Mouse (Mus musculus) right cerebral cortex, postnatal 36 days (tissue): Measurements from ENCODE around the gene Gm21992.

Source experiments
- DNase-seq, 2 experiments: peaks; one replicate each; pipeline ENCODE4 v3.0.0; 2022; ENCODE audit warnings: low spot score in 2 of 2, mixed read lengths in 1 of 2

Gene Gm21992

GRCm38 (mm10) chr19:4811063-4811908, at the start of gene Gm21992, which contains the start of gene Rbm14:
Gm21992 (minus strand) TSS chr19:4811612.
Rbm14 (minus strand) TSS chr19:4811634.
- peak; percentile 98 to 99 for DNase-seq

- no peak for DNase-seq
These were observed 47.7 kb upstream of the Gm21992 start for GRCm38 (mm10) chr19:4859081-4859480.

- DNase-seq = no peak
These were observed 44.5 kb upstream of the Gm21992 start for GRCm38 (mm10) chr19:4855951-4856350.

- no peak for DNase-seq
These were observed 44.0 kb upstream of the Gm21992 start for GRCm38 (mm10) chr19:4855470-4855820.

- peak; percentile 88 to 89 for DNase-seq
These were observed 43.4 kb upstream of the Gm21992 start, which contains the start of gene Ctsf for GRCm38 (mm10) chr19:4854552-4855469. Ctsf (plus strand) TSS chr19:4855130.

- no peak for DNase-seq
These were observed 38.9 kb upstream of the Gm21992 start for GRCm38 (mm10) chr19:4850281-4850680.

- DNase-seq = no peak
These were observed 38.4 kb upstream of the Gm21992 start for GRCm38 (mm10) chr19:4849800-4850199.

- no peak for DNase-seq
These were observed 36.1 kb upstream of the Gm21992 start for GRCm38 (mm10) chr19:4847490-4847889.

GRCm38 (mm10) chr19:4845846-4846245, 34.4 kb upstream of the Gm21992 start:
- no peak for DNase-seq

GRCm38 (mm10) chr19:4842611-4843010, 31.2 kb upstream of the Gm21992 start:
- DNase-seq = no peak

GRCm38 (mm10) chr19:4840848-4841247, 29.4 kb upstream of the Gm21992 start:
- DNase-seq = no peak

GRCm38 (mm10) chr19:4839149-4839548, 27.7 kb upstream of the Gm21992 start, which contains the start of the genes Ccs and Ccdc87:
Ccs (minus strand) TSS chr19:4839332.
Ccdc87 (plus strand) TSS chr19:4839366.
- peak; percentile 95 to 97 for DNase-seq

- no peak for DNase-seq
These were observed 27.2 kb upstream of the Gm21992 start for GRCm38 (mm10) chr19:4838526-4839140.

- no peak for DNase-seq
These were observed 25.6 kb upstream of the Gm21992 start for GRCm38 (mm10) chr19:4837049-4837448.

- no peak for DNase-seq
These were observed 24.7 kb upstream of the Gm21992 start for GRCm38 (mm10) chr19:4836096-4836495.

- DNase-seq = no peak
These were observed 22.6 kb upstream of the Gm21992 start for GRCm38 (mm10) chr19:4833977-4834376.

GRCm38 (mm10) chr19:4829156-4829555, 17.7 kb upstream of the Gm21992 start:
- DNase-seq = no peak

GRCm38 (mm10) chr19:4828444-4829114, 17.2 kb upstream of the Gm21992 start:
- no peak for DNase-seq

- DNase-seq = peak; percentile 61 to 68
These were observed 9.4 kb upstream of the Gm21992 start for GRCm38 (mm10) chr19:4820678-4821303.

- no peak for DNase-seq
These were observed 5.9 kb upstream of the Gm21992 start for GRCm38 (mm10) chr19:4817182-4817835.
